Mouse (Mus musculus): ENCODE data around the gene Mettl13.

DNA sequence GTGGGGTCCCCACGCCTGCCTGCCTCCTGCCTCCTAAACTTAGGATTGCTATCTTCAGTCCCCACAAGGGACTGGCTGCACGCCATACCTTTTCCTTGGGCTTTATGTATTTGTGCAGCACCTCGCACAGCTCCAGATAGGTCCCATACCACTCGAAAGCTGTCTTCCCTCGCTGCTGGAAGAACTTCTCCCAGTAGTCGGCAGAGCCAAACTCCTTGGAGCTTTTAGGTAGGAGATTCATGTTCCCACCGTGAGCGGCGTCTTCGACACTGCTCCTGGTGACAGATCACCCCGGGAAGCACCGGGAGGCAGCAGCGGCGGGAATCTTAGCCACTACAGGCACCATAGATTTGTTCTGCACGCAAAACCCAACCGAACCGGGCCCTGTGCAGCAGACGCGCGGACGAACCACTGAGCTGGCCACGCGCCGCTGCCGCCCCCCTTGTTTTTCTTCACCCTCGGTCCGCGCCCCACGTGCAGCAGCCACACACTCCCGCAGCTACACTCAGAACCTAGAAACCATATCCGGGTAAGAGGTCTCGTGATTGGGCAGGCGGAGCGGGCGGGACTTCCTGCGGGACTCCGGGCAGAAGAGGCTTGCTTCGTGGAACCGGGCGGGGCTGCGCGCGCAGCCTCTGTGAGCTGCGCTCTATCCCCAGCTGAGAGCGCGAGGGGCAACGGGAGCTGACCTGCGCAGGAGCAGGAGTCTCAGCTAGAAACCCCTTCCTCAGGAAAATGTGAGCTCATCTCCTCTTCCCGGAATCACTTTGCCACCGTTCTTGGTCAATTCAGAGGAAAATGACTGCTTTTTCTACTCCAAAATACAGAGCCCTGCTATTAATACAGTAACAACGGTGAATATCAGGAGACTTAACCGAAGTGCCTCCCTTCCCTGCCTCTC is at the start of gene Mettl13:
- no peak for TF ChIP-seq CTCF (IDR thresholded peaks at IDR 0.05; ENCODE audit: low read depth, low read length)
- peak; percentile 79 for TF ChIP-seq POLR2A (IDR thresholded peaks at IDR 0.05; ENCODE audit: extremely low read depth, insufficient read depth, low read length)
